Mouse (Mus musculus) testis, adult 2 months (tissue): ENCODE measurements around the gene Ugt2b1. TPM values are rescaled to one million over a fixed set of nuclear protein-coding genes. Genes with fewer than 3 reads are reported as not detected.
"Not testable (repeated sequence)": the region's sequence is repeated elsewhere in the genome, so short reads cannot be mapped to it uniquely, and the experiment has no call there.

Experiments used
- H3K27ac ChIP-seq: fragments of 200-500 bp; 2 replicates; pipeline ENCODE4 v1.5.1; 2012; ENCODE audit warnings: low read depth, low read length; ENCODE audit not compliant: control insufficient read depth, insufficient read depth
- H3K27me3 ChIP-seq: fragments of 200-500 bp; 2 replicates; pipeline ENCODE4 v1.6.1; 2012; ENCODE audit warnings: mild to moderate bottlenecking, low read length, moderate library complexity; ENCODE audit not compliant: control insufficient read depth, insufficient read depth
- H3K36me3 ChIP-seq: fragments of 200-500 bp; 2 replicates; pipeline ENCODE4 v1.6.1; 2012; ENCODE audit warnings: mild to moderate bottlenecking, low read length; ENCODE audit not compliant: control insufficient read depth, insufficient read depth
- H3K4me1 ChIP-seq: fragments of 200-500 bp; 2 replicates; pipeline ENCODE4 v1.6.1; 2012; ENCODE audit warnings: low read length; ENCODE audit not compliant: control insufficient read depth, insufficient read depth
- H3K4me3 ChIP-seq: fragments of 200-500 bp; 2 replicates; pipeline ENCODE4 v1.5.1; 2012; ENCODE audit warnings: low read depth, mild to moderate bottlenecking, low read length, moderate library complexity, mixed read lengths; ENCODE audit not compliant: control insufficient read depth
- CTCF ChIP-seq: fragments of 200-500 bp; IDR thresholded peaks from 2 replicates; pipeline ENCODE4 v1.5.1; 2012; ENCODE audit warnings: low read depth, mild to moderate bottlenecking, inconsistent platforms, low read length, moderate library complexity; ENCODE audit not compliant: control insufficient read depth, insufficient read depth, insufficient replicate concordance
- POLR2A ChIP-seq: fragments of 200-500 bp; IDR thresholded peaks from 2 replicates; pipeline ENCODE4 v1.6.1; 2012; ENCODE audit warnings: low read depth, mild to moderate bottlenecking, inconsistent platforms, low read length, moderate library complexity; ENCODE audit not compliant: control insufficient read depth
- polyA plus RNA-seq: library from polyadenylated mRNA; depleted of rRNA; stranded (reverse); fragments of >200 nt; gene quantifications from 2 replicates; pipeline ENCODE4 v1.2.3, GENCODE M21; 2012; rRNA removed

Ugt2b1 gene
- not detected in 2 replicates for polyA plus RNA-seq

DNA sequence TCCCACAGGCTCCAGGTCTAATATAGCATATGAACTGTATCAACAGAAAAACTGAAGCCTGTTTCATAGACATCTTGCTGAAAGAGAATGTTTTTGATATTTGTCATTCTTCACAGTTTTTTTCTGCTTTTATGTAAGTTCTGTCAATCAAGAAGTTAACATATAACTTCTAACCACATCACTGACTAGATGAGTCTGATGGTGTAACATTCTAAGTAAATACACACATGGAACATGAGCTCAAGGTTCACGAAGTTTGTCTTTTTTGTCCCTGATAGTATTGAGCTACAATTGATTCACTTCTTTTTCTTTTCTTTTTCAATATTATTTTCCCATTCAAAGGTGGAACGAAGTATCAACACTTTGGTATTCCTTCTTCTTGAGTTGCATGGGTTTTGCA lies at the start of gene Ugt2b1:
Gene Ugt2b1 (minus strand): TSS at position 105 of the 400 bp plus-strand sequence.
- TF ChIP-seq POLR2A (no peak), CTCF (no peak)
- Histone ChIP-seq H3K27me3 (no peaks in the 10 kb centered on the region), H3K4me3 (no peak within 1 kb of the TSS), H3K27ac (no peak within 1 kb of the TSS), H3K4me1 (no peaks in the 10 kb centered on the region), H3K36me3 (no peaks in the 10 kb centered on the region)

DNA sequence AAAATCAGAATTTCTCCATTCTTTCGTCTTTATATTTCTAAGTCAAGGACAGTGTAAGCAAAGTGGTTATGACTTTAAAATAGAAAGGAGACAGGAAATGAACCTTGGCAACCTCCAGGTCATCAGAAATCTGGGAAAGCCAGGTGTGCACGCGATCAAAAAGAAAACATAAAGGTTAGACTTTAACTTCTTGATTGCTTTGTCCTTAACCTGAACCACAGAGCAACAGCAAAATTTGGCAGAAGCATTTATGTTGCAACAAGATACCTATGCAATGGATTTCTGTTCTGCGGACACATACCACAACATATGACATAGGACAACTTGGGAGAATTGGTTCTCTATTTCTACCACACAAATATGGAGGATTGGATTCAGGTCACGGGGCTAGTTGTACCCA lies 40.9 kb upstream of the Ugt2b1 start:
- H3K27me3 ChIP-seq, H3K4me3 ChIP-seq, H3K4me1 ChIP-seq, H3K27ac ChIP-seq, H3K36me3 ChIP-seq: not testable (repeated sequence)

DNA sequence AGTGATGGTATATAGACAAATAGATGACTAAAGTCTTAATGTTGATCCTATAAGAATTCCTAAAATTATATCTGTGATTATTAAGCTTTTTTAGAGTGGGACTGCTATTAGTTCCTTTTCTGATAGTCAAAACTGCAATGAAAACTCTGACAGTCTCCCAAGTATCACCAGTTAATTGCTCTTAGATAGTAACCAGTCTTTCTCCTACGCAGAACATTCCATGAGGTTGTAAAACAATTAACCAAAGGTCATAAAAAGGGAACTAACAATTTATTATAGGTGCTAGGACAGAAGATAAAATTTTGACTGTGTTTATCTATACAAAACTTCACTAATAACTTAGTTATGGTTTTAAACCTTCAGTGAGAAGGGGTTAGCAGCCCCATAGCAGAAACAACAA lies 36.5 kb upstream of the Ugt2b1 start:
- not testable (repeated sequence) for H3K4me1 ChIP-seq, H3K27me3 ChIP-seq, H3K4me3 ChIP-seq, H3K36me3 ChIP-seq, H3K27ac ChIP-seq

GRCm38 (mm10) chr5:86961587-86962358 lies 35.4 kb upstream of the Ugt2b1 start:
- H3K4me3 ChIP-seq, result no peak overlapping the region
- H3K27ac ChIP-seq, result no peak overlapping the region
- TF ChIP-seq CTCF (no peak), POLR2A (no peak)
- H3K27me3 ChIP-seq, result no peaks in the 10 kb centered on the region
- H3K4me1 ChIP-seq, result no peaks in the 10 kb centered on the region
- no peaks in the 10 kb centered on the region for H3K36me3 ChIP-seq

DNA sequence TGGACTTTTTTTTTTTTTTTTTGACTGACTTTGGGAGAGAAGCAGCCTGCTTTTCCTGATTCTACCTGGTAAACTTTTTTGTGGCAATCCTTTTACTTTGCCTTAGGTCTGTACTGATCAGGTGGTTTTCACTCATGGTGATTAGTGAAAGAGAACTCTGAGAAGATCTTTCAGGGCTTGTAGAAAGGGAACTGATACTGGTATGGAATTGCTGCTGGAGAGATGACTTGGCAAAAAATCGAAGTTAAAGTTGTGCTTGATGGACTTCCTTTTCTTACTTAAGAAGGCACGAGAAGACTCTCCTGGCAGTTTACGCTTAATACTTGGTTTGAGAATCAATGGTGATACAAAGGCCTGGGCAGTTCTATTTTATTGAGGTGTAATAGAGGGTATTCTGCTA lies 34.2 kb upstream of the Ugt2b1 start:
- no peak for TF ChIP-seq CTCF
- no peak for TF ChIP-seq POLR2A
- Histone ChIP-seq H3K27ac (no peak overlapping the region), H3K27me3 (no peaks in the 10 kb centered on the region), H3K4me1 (no peaks in the 10 kb centered on the region), H3K4me3 (no peak overlapping the region), H3K36me3 (no peaks in the 10 kb centered on the region)

- H3K27me3 ChIP-seq, result no peaks in the 10 kb centered on the region
- no peak overlapping the region for H3K4me3 ChIP-seq
- H3K4me1 ChIP-seq, result no peaks in the 10 kb centered on the region
- no peak overlapping the region for H3K27ac ChIP-seq
- H3K36me3 ChIP-seq, result no peaks in the 10 kb centered on the region
- TF ChIP-seq POLR2A (no peak), CTCF (no peak)
Measured at GRCm38 (mm10) chr5:86942111-86942510, 15.8 kb upstream of the Ugt2b1 start.

- no peak for TF ChIP-seq CTCF
- TF ChIP-seq POLR2A, result no peak
- Histone ChIP-seq H3K27me3 (no peaks in the 10 kb centered on the region), H3K36me3 (no peaks in the 10 kb centered on the region), H3K4me3 (no peak overlapping the region), H3K27ac (no peak overlapping the region), H3K4me1 (no peaks in the 10 kb centered on the region)
Measured at GRCm38 (mm10) chr5:86920661-86921233, 5.6 kb downstream of the Ugt2b1 start.
